9 mouse cellular contexts compared by ENCODE assay signal in genomic region chr2:84741841-84742450, GRCm38 (mm10). TPM values are rescaled to one million over a fixed set of nuclear protein-coding genes. Genes with fewer than 3 reads are reported as not detected.
DNase-seq lines count a peak whose midpoint lies in the region; ATAC-seq lines count a peak whose summit lies in the region.
"Had no signal": no experiment of that assay in that cellular context is flagged by ENCODE, and none has a peak within 500 bp of the region (broad histone marks: within the 10 kb centered on the region; RNA-seq: fewer than 3 reads in every experiment).

No protein-coding gene starts in this region.

- no peak for DNase-seq in heart, adult 8-10 months (ENCODE audit: low spot score)
- DNase-seq in mesoderm, embryonic 11.5 days (ENCODE audit: low read depth, low spot score) = peak; percentile 22
- no peak for DNase-seq in gastrocnemius, postnatal 25 days
- DNase-seq in thymus, postnatal 14 days = no peak
- DNase-seq in urinary bladder, adult 18-20 months (ENCODE audit: low spot score in 2 of 2) = no peak

- peak overlapping the region; percentile 97 to 100 for H3K27ac ChIP-seq in heart, embryonic 14.5 days (replicated peaks in 1 of 2; ENCODE audit: control insufficient read depth in 1 of 2, insufficient read depth in 1 of 2, low read depth in 2 of 2, low read length in 2 of 2)
- H3K27ac ChIP-seq in embryonic facial prominence, embryonic 13.5 days = peak overlapping the region; percentile 99
- H3K27ac ChIP-seq in intestine, embryonic 16.5 days (ENCODE audit: low read length) = peak overlapping the region; percentile 97

- H3K36me3 ChIP-seq in heart, embryonic 14.5 days (ENCODE audit: control insufficient read depth, insufficient read depth, low read length) = peaks cover 9% of the 10 kb centered on the region; the same call in 1 of the 2 replicates
- peaks cover 18% of the 10 kb centered on the region for H3K36me3 ChIP-seq in embryonic facial prominence, embryonic 13.5 days
- no peaks in the 10 kb centered on the region for H3K36me3 ChIP-seq in intestine, embryonic 16.5 days (ENCODE audit: control insufficient read depth, insufficient read depth, low read length)

- H3K4me2 ChIP-seq in heart, embryonic 14.5 days (ENCODE audit: low read length) = peak overlapping the region; percentile 88
- H3K4me2 ChIP-seq in embryonic facial prominence, embryonic 13.5 days = peak overlapping the region; percentile 92
- peak overlapping the region; percentile 83 for H3K4me2 ChIP-seq in intestine, embryonic 16.5 days (ENCODE audit: low read depth, low read length)

- no peak for ATAC-seq in heart, embryonic 14.5 days (ENCODE audit: insufficient number of reproducible peaks, insufficient read depth, low FRiP score, low read depth)
- no peak for ATAC-seq in embryonic facial prominence, embryonic 13.5 days (ENCODE audit: insufficient number of reproducible peaks, insufficient read depth, low FRiP score, low TSS enrichment, low read depth)
- peak; percentile 1; the same call in 1 of the 2 replicates for ATAC-seq in intestine, embryonic 16.5 days
- ATAC-seq: Patski had no signal

- H3K27me3 ChIP-seq in heart, embryonic 14.5 days (ENCODE audit: control insufficient read depth, insufficient read depth, low read length) = no peaks in the 10 kb centered on the region
- no peaks in the 10 kb centered on the region for H3K27me3 ChIP-seq in embryonic facial prominence, embryonic 13.5 days
- H3K27me3 ChIP-seq in intestine, embryonic 16.5 days (replicated peaks; ENCODE audit: control insufficient read depth, insufficient read depth, low read length) = no peaks in the 10 kb centered on the region
- H3K27me3 ChIP-seq: Patski had no signal

- H3K9ac ChIP-seq in heart, embryonic 14.5 days (ENCODE audit: low read length) = peak overlapping the region; percentile 96
- H3K9ac ChIP-seq in embryonic facial prominence, embryonic 13.5 days = peak overlapping the region; percentile 99
- H3K9ac ChIP-seq in intestine, embryonic 16.5 days (ENCODE audit: low read depth, low read length) = peak overlapping the region; percentile 97

- peak overlapping the region; percentile 64 to 94 for H3K4me3 ChIP-seq in heart, embryonic 14.5 days (ENCODE audit: control insufficient read depth in 1 of 2, insufficient read depth in 1 of 2, low read depth in 1 of 2, low read length in 2 of 2)
- peak overlapping the region; percentile 86 for H3K4me3 ChIP-seq in embryonic facial prominence, embryonic 13.5 days
- H3K4me3 ChIP-seq in intestine, embryonic 16.5 days (ENCODE audit: low read length) = peak overlapping the region; percentile 81

- WGBS in heart, embryonic 14.5 days = 4% methylated on average over 5 of the region's 5 CpGs
- under 1% methylated on average over 5 of the region's 5 CpGs for WGBS in embryonic facial prominence, embryonic 13.5 days
- WGBS in intestine, embryonic 16.5 days = 8% methylated on average over 5 of the region's 5 CpGs

- peaks cover 26 to 55% of the 10 kb centered on the region in 2 experiments for H3K4me1 ChIP-seq in heart, embryonic 14.5 days (ENCODE audit: control insufficient read depth in 2 of 2, insufficient read depth in 2 of 2, low read length in 2 of 2)
- peaks cover 63% of the 10 kb centered on the region for H3K4me1 ChIP-seq in embryonic facial prominence, embryonic 13.5 days
- H3K4me1 ChIP-seq in intestine, embryonic 16.5 days (ENCODE audit: control insufficient read depth, insufficient read depth, low read length) = peaks cover 43% of the 10 kb centered on the region

- H3K9me3 ChIP-seq in heart, embryonic 14.5 days (ENCODE audit: control insufficient read depth, low read length) = no peaks in the 10 kb centered on the region
- H3K9me3 ChIP-seq in embryonic facial prominence, embryonic 13.5 days = no peaks in the 10 kb centered on the region
- H3K9me3 ChIP-seq in intestine, embryonic 16.5 days (ENCODE audit: control insufficient read depth, low read length) = no peaks in the 10 kb centered on the region

RNA-seq across cellular contexts. Expression of gene Gm19426, which starts 1.5 kb away (rescaled TPM):
- polyA plus RNA-seq in heart, embryonic 14.5 days (2014; fragmentation: Nextera tagmentation; extraction: Ambion mirVana) = 4.4 and 4.5 TPM in 2 replicates
- total RNA-seq in heart, adult 8-10 months (2022) = 1 to 10 TPM; 1.2 to 1.8 (median 1.4) TPM
- 8.6 and 9.6 TPM in 2 replicates for polyA plus RNA-seq in embryonic facial prominence, embryonic 13.5 days (2015; fragmentation: Nextera tagmentation; extraction: Ambion mirVana)
- polyA plus RNA-seq in intestine, embryonic 16.5 days (2015; fragmentation: Nextera tagmentation; extraction: Ambion mirVana) = 5.1 and 5.4 TPM in 2 replicates
- total RNA-seq in gastrocnemius, postnatal 25 days (2021) = under 1 TPM; 0.54 to 0.95 TPM

RNA-seq across cellular contexts. Expression of gene Ypel4, which starts 8.1 kb away (rescaled TPM):
- polyA plus RNA-seq in heart, embryonic 14.5 days (2014; fragmentation: Nextera tagmentation; extraction: Ambion mirVana) = 3.5 and 4.5 TPM in 2 replicates
- under 1 TPM; 0.46 to 0.84 (median 0.50) TPM for total RNA-seq in heart, adult 8-10 months (2022)
- 9.8 and 12.1 TPM in 2 replicates for polyA plus RNA-seq in embryonic facial prominence, embryonic 13.5 days (2015; fragmentation: Nextera tagmentation; extraction: Ambion mirVana)
- 4.3 and 6.0 TPM in 2 replicates for polyA plus RNA-seq in intestine, embryonic 16.5 days (2015; fragmentation: Nextera tagmentation; extraction: Ambion mirVana)
- total RNA-seq in gastrocnemius, postnatal 25 days (2021) = under 1 TPM; 0.49 to 0.51 TPM

RNA-seq across cellular contexts. Expression of gene Clp1, which starts 14.8 kb away (rescaled TPM):
- polyA plus RNA-seq in heart, embryonic 14.5 days (2014; fragmentation: Nextera tagmentation; extraction: Ambion mirVana) = 14.3 and 16.9 TPM in 2 replicates
- 1 to 10 TPM; 4.0 to 6.5 (median 4.6) TPM for total RNA-seq in heart, adult 8-10 months (2022)
- 32.7 and 39.0 TPM in 2 replicates for polyA plus RNA-seq in embryonic facial prominence, embryonic 13.5 days (2015; fragmentation: Nextera tagmentation; extraction: Ambion mirVana)
- 28.3 and 28.4 TPM in 2 replicates for polyA plus RNA-seq in intestine, embryonic 16.5 days (2015; fragmentation: Nextera tagmentation; extraction: Ambion mirVana)
- 1 to 10 TPM; 3.2 to 3.5 TPM for total RNA-seq in gastrocnemius, postnatal 25 days (2021)

RNA-seq across cellular contexts. Expression of gene Zdhhc5, which starts 27.0 kb away (rescaled TPM):
- polyA plus RNA-seq in heart, embryonic 14.5 days (2014; fragmentation: Nextera tagmentation; extraction: Ambion mirVana) = 26.4 and 27.1 TPM in 2 replicates
- total RNA-seq in heart, adult 8-10 months (2022) = 10 to 100 TPM; 59.4 to 67.2 (median 63.7) TPM
- 25.2 and 29.6 TPM in 2 replicates for polyA plus RNA-seq in embryonic facial prominence, embryonic 13.5 days (2015; fragmentation: Nextera tagmentation; extraction: Ambion mirVana)
- 18.3 and 23.4 TPM in 2 replicates for polyA plus RNA-seq in intestine, embryonic 16.5 days (2015; fragmentation: Nextera tagmentation; extraction: Ambion mirVana)
- 10 to 100 TPM; 56.6 TPM for total RNA-seq in gastrocnemius, postnatal 25 days (2021)

RNA-seq across cellular contexts. Expression of gene Serping1, which starts 33.3 kb away (rescaled TPM):
- 37.9 and 46.6 TPM in 2 replicates for polyA plus RNA-seq in heart, embryonic 14.5 days (2014; fragmentation: Nextera tagmentation; extraction: Ambion mirVana)
- total RNA-seq in heart, adult 8-10 months (2022) = 10 to 100 TPM; 58.4 to 76.5 (median 69.2) TPM
- polyA plus RNA-seq in embryonic facial prominence, embryonic 13.5 days (2015; fragmentation: Nextera tagmentation; extraction: Ambion mirVana) = 26.0 and 31.3 TPM in 2 replicates
- 62.5 and 62.6 TPM in 2 replicates for polyA plus RNA-seq in intestine, embryonic 16.5 days (2015; fragmentation: Nextera tagmentation; extraction: Ambion mirVana)
- 10 to 100 TPM; 46.7 to 59.3 TPM for total RNA-seq in gastrocnemius, postnatal 25 days (2021)
